Mouse (Mus musculus): ENCODE results near the gene Gm10310. TPM values are rescaled to one million over a fixed set of nuclear protein-coding genes. Genes with fewer than 3 reads are reported as not detected.
"Not testable (repeated sequence)": the region's sequence is repeated elsewhere in the genome, so short reads cannot be mapped to it uniquely, and the experiment has no call there.

The Gm10310 gene
- not detected in 2 replicates for polyA plus RNA-seq (2015; fragmentation: Nextera tagmentation; extraction: Ambion mirVana)

- H3K9me3 ChIP-seq; H3K27me3 ChIP-seq; H3K9ac ChIP-seq; H3K4me1 ChIP-seq (replicated peaks); H3K4me3 ChIP-seq; H3K4me2 ChIP-seq; H3K36me3 ChIP-seq; H3K27ac ChIP-seq; ATAC-seq (ENCODE audit: low FRiP score): not testable (repeated sequence)
- no CpG with 5 or more reads among the region's 1 CpGs for WGBS
Observed at GRCm38 (mm10) chr10:129984962-129985361, at the start of gene Gm10310. Gene Gm10310 (minus strand): TSS chr10:129985062.

GRCm38 (mm10) chr10:130030048-130030447, 45.2 kb upstream of the Gm10310 start, which contains the start of gene Olfr821:
Gene Olfr821 (plus strand): TSS chr10:130030348.
- ATAC-seq (ENCODE audit: low FRiP score) = no peak
- H3K36me3 ChIP-seq = no peaks in the 10 kb centered on the region
- no peaks in the 10 kb centered on the region for H3K4me1 ChIP-seq (replicated peaks)
- no peak within 1 kb of the TSS for H3K9ac ChIP-seq
- H3K27me3 ChIP-seq = no peaks in the 10 kb centered on the region
- H3K9me3 ChIP-seq = no peaks in the 10 kb centered on the region
- H3K4me3 ChIP-seq = no peak within 1 kb of the TSS
- no peak within 1 kb of the TSS for H3K4me2 ChIP-seq
- H3K27ac ChIP-seq = no peak within 1 kb of the TSS

- H3K4me1 ChIP-seq (replicated peaks) = no peaks in the 10 kb centered on the region
- no peak within 1 kb of the TSS for H3K4me3 ChIP-seq
- no peak within 1 kb of the TSS for H3K9ac ChIP-seq
- no peaks in the 10 kb centered on the region for H3K36me3 ChIP-seq
- no peaks in the 10 kb centered on the region for H3K27me3 ChIP-seq
- no peaks in the 10 kb centered on the region for H3K9me3 ChIP-seq
- ATAC-seq (ENCODE audit: low FRiP score) = no peak
- no peak within 1 kb of the TSS for H3K4me2 ChIP-seq
- H3K27ac ChIP-seq = no peak within 1 kb of the TSS
Observed at GRCm38 (mm10) chr10:130012321-130012720, 27.5 kb upstream of the Gm10310 start, which contains the start of gene Olfr820. Gene Olfr820 (plus strand): TSS chr10:130012621.

DNA sequence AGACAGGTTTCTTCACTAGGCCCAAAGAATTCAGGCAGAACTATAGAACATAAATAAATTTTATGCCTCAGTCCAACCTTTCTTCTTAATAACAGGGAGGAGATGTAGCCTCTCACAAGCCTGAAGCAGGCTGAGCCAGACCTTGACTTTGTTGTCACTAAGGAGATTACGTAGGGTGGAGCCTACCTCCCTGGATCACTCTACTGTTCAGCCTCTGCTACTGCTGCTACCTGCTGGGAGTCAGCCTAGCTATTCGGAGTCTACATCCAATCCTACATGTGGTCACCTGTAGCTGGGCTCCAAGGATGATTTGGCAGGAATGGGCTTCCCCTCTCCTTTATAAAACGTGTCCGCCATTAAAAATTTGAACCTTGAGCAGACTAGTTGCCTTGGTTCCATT, 20.5 kb upstream of the Gm10310 start:
- H3K27me3 ChIP-seq; H3K27ac ChIP-seq; H3K9ac ChIP-seq; ATAC-seq (ENCODE audit: low FRiP score); H3K36me3 ChIP-seq; H3K4me2 ChIP-seq; H3K4me1 ChIP-seq (replicated peaks); H3K4me3 ChIP-seq; H3K9me3 ChIP-seq: not testable (repeated sequence)
- WGBS = 85% methylated on average over 4 of the region's 4 CpGs

GRCm38 (mm10) chr10:130004104-130004503, 19.2 kb upstream of the Gm10310 start:
- H3K9ac ChIP-seq; H3K4me3 ChIP-seq; H3K27ac ChIP-seq; H3K9me3 ChIP-seq; H3K36me3 ChIP-seq; H3K4me2 ChIP-seq; ATAC-seq (ENCODE audit: low FRiP score); H3K27me3 ChIP-seq; H3K4me1 ChIP-seq (replicated peaks): not testable (repeated sequence)
- 88% methylated on average over 4 of the region's 4 CpGs for WGBS

DNA sequence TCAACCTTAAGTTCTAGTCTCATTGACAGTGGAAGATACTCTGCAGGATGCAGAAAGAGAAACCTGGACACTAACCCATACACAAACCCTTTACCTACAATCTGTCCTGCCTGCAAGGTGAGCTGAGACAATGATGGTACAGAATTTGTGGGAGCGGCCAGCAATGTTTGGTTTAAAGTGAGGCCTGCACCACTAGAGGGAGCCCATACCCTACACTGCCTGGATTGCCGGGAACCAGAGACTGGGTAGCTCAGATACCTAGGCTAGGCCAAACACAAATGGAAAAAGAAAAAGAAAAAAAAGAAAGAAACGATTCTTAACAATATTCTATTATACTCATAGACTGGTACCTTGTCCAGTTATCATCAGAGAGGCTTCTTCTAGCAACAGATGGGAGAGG, 3.0 kb downstream of the Gm10310 start:
- H3K36me3 ChIP-seq; H3K4me2 ChIP-seq; H3K4me3 ChIP-seq; ATAC-seq (ENCODE audit: low FRiP score); H3K27ac ChIP-seq; H3K9me3 ChIP-seq; H3K9ac ChIP-seq; H3K27me3 ChIP-seq; H3K4me1 ChIP-seq (replicated peaks): not testable (repeated sequence)
- WGBS = no CpG with 5 or more reads among the region's 3 CpGs

DNA sequence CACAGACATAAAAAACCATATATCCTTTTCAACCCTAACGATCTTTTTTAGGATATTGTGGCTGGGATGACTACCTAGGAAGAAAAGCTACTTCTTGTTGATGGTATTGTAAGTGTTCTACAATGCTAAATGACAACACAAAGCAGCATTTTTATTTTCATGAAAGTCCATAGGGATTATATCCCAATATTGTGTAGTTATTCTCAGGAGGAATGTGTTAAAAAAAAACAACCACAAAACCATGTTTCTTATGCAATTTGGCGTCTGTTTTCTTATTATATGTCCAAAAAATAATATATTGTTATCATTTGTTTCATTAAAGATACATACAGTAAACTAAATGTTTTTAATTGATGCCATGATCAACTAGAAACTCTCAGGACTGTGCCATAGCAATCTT, 8.8 kb downstream of the Gm10310 start, which contains the start of gene Olfr247:
Gene Olfr247, minus strand, starts transcription at position 101 of the 400 bp plus-strand sequence.
- not testable (repeated sequence) for H3K36me3 ChIP-seq; H3K9me3 ChIP-seq; H3K4me3 ChIP-seq; ATAC-seq (ENCODE audit: low FRiP score); H3K4me1 ChIP-seq (replicated peaks); H3K27ac ChIP-seq; H3K9ac ChIP-seq; H3K27me3 ChIP-seq; H3K4me2 ChIP-seq
- no CpG with 5 or more reads among the region's 2 CpGs for WGBS

DNA sequence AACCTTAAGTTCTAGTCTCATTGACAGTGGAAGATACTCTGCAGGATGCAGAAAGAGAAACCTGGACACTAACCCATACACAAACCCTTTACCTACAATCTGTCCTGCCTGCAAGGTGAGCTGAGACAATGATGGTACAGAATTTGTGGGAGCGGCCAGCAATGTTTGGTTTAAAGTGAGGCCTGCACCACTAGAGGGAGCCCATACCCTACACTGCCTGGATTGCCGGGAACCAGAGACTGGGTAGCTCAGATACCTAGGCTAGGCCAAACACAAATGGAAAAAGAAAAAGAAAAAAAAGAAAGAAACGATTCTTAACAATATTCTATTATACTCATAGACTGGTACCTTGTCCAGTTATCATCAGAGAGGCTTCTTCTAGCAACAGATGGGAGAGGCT, 11.9 kb downstream of the Gm10310 start:
- not testable (repeated sequence) for H3K4me3 ChIP-seq; H3K4me1 ChIP-seq (replicated peaks); H3K27ac ChIP-seq; H3K27me3 ChIP-seq; H3K36me3 ChIP-seq; H3K9ac ChIP-seq; H3K4me2 ChIP-seq; ATAC-seq (ENCODE audit: low FRiP score); H3K9me3 ChIP-seq
- WGBS = no CpG with 5 or more reads among the region's 3 CpGs

DNA sequence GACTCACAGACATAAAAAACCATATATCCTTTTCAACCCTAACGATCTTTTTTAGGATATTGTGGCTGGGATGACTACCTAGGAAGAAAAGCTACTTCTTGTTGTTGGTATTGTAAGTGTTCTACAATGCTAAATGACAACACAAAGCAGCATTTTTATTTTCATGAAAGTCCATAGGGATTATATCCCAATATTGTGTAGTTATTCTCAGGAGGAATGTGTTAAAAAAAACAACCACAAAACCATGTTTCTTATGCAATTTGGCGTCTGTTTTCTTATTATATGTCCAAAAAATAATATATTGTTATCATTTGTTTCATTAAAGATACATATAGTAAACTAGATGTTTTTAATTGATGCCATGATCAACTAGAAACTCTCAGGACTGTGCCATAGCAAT, 17.7 kb downstream of the Gm10310 start, which contains the start of gene Olfr819:
Gene Olfr819, minus strand, starts transcription at position 101 of the 400 bp plus-strand sequence.
- H3K36me3 ChIP-seq; ATAC-seq (ENCODE audit: low FRiP score); H3K9me3 ChIP-seq; H3K4me2 ChIP-seq; H3K4me1 ChIP-seq (replicated peaks); H3K27me3 ChIP-seq; H3K9ac ChIP-seq; H3K27ac ChIP-seq; H3K4me3 ChIP-seq: not testable (repeated sequence)
- WGBS = 87% methylated on average over 2 of the region's 2 CpGs

DNA sequence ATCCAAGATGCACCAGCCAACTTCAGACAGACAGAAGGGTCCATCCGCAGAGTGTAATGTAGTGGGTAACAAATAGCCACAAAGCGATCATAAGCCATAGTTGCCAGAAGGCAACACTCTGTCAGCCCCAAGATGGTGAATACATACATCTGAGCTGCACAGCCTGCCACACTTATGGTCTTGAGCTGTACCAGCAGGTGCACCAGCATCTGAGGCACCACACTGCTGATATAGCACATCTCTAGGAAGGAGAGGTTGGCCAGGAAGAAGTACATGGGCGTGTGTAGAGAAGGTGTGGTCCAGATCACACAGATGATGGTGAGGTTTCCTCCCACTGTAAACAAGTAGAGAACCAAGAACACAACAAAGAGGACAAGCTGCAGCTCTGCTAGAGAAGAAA, 18.6 kb downstream of the Gm10310 start:
- H3K36me3 ChIP-seq; H3K4me3 ChIP-seq; H3K4me2 ChIP-seq; ATAC-seq (ENCODE audit: low FRiP score); H3K27me3 ChIP-seq; H3K4me1 ChIP-seq (replicated peaks); H3K27ac ChIP-seq; H3K9me3 ChIP-seq; H3K9ac ChIP-seq: not testable (repeated sequence)
- 100% methylated on average over 2 of the region's 3 CpGs for WGBS

DNA sequence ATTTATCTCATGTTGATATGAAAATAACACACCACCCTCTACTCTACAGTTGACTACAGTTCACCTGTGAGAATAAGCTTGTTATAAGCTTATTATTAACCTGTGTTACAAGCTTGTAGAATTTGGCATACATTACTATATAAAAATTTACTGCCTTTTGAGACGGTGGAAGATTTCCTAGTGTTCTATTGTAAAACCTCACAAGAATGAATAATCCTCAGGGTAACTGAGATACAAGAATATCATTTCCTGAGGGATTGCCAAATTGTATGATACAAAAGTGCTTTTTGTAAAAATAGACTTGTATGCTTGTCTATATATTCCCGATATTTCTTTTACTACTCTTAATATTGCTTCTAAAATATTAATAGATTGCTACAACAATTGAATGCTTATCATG, 35.9 kb downstream of the Gm10310 start, which contains the start of gene Olfr818:
Gene Olfr818, minus strand, starts transcription at position 101 of the 400 bp plus-strand sequence.
- ATAC-seq (ENCODE audit: low FRiP score) = no peak
- H3K9me3 ChIP-seq = no peaks in the 10 kb centered on the region
- H3K4me1 ChIP-seq (replicated peaks) = no peaks in the 10 kb centered on the region
- H3K4me2 ChIP-seq = no peak within 1 kb of the TSS
- H3K36me3 ChIP-seq = no peaks in the 10 kb centered on the region
- WGBS = 91% methylated on average over 2 of the region's 2 CpGs
- no peak within 1 kb of the TSS for H3K4me3 ChIP-seq
- H3K27ac ChIP-seq = no peak within 1 kb of the TSS
- H3K9ac ChIP-seq = no peak within 1 kb of the TSS
- H3K27me3 ChIP-seq = no peaks in the 10 kb centered on the region
